Mouse (Mus musculus) MEL (cell line): ENCODE measurements around the gene Tmem256. TPM values are rescaled to one million over a fixed set of nuclear protein-coding genes. Genes with fewer than 3 reads are reported as not detected.
A peak's percentile ranks its signal among the peaks of the same experiment; 100 is the strongest.

ENCODE experiments used
- DNase-seq: peaks from one replicate; pipeline ENCODE4 v3.0.0; 2011; ENCODE audit warnings: low read depth, low spot score
- H3K27ac ChIP-seq: 2 replicates; pipeline ENCODE4 v1.5.1; 2012; ENCODE audit warnings: low read depth, mild to moderate bottlenecking, control low read depth, low read length, moderate library complexity; ENCODE audit not compliant: control insufficient read depth
- H3K27me3 ChIP-seq, 2 experiments: fragments of 150-350 bp in 1 of 2; sonication (generic) in 1 of 2; 2 replicates each; pipeline ENCODE4 v1.6.1; 2012; ENCODE audit warnings: low read length in 2 of 2, mild to moderate bottlenecking in 2 of 2, improper control_type of control experiment in 1 of 2, moderate library complexity in 1 of 2; ENCODE audit not compliant: insufficient read depth in 2 of 2, control insufficient read depth in 1 of 2
- H3K36me3 ChIP-seq, 2 experiments: 2 replicates each; pipeline ENCODE4 v1.6.1; 2012 to 2014; ENCODE audit warnings: low read length in 2 of 2, improper control_type of control experiment in 1 of 2, inconsistent platforms in 1 of 2, mild to moderate bottlenecking in 1 of 2; ENCODE audit not compliant: insufficient read depth in 2 of 2, control insufficient read depth in 1 of 2
- H3K4me1 ChIP-seq, 2 experiments: fragments of 150-350 bp in 1 of 2; sonication (generic) in 1 of 2; 2 replicates each; pipeline ENCODE4 v1.6.1; 2012; ENCODE audit warnings: low read length in 2 of 2, improper control_type of control experiment in 1 of 2, mild to moderate bottlenecking in 1 of 2; ENCODE audit not compliant: insufficient read depth in 2 of 2, control insufficient read depth in 1 of 2
- H3K4me3 ChIP-seq, 2 experiments: fragments of 150-350 bp in 1 of 2; sonication (generic) in 1 of 2; 2 replicates each; pipeline ENCODE4 v1.5.1; 2012; ENCODE audit warnings: low read depth in 2 of 2, low read length in 2 of 2, mild to moderate bottlenecking in 2 of 2, moderate library complexity in 2 of 2, control low read depth in 1 of 2, improper control_type of control experiment in 1 of 2; ENCODE audit not compliant: control insufficient read depth in 1 of 2, insufficient read depth in 1 of 2
- H3K79me2 ChIP-seq: 2 replicates; pipeline ENCODE4 v1.6.1; 2012; ENCODE audit warnings: mild to moderate bottlenecking, low read length, moderate library complexity; ENCODE audit not compliant: control insufficient read depth, poor library complexity, insufficient read depth
- H3K9ac ChIP-seq: 2 replicates; pipeline ENCODE4 v1.6.1; 2012; ENCODE audit warnings: low read depth, mild to moderate bottlenecking, control low read depth, low read length, moderate library complexity; ENCODE audit not compliant: control insufficient read depth, poor library complexity, severe bottlenecking
- H3K9me3 ChIP-seq: fragments of 150-350 bp; sonication (generic); replicated peaks from 2 replicates; pipeline ENCODE4 v1.6.1; 2012; ENCODE audit warnings: mild to moderate bottlenecking, low read length, improper control_type of control experiment, moderate library complexity; ENCODE audit not compliant: insufficient read depth
- BHLHE40 ChIP-seq: IDR thresholded peaks from 2 replicates; pipeline ENCODE4 v1.6.1; 2012; ENCODE audit warnings: low read depth, mild to moderate bottlenecking, inconsistent platforms, low read length, improper control_type of control experiment, borderline replicate concordance
- CHD2 ChIP-seq: IDR thresholded peaks from 2 replicates; pipeline ENCODE4 v1.6.1; 2011; ENCODE audit warnings: low read length, improper control_type of control experiment
- CTCF ChIP-seq, 3 experiments: IDR thresholded peaks in 2 of 3; conservative IDR thresholded peaks in 1 of 3; 2 replicates each; pipeline ENCODE4 v1.5.1; 2011 to 2012; ENCODE audit warnings: low read length in 3 of 3, low read depth in 2 of 3, mild to moderate bottlenecking in 2 of 3, improper control_type of control experiment in 1 of 3, inconsistent platforms in 1 of 3, mixed read lengths in 1 of 3, moderate library complexity in 1 of 3; ENCODE audit not compliant: control insufficient read depth in 1 of 3, insufficient read depth in 1 of 3, poor library complexity in 1 of 3, severe bottlenecking in 1 of 3
- E2F4 ChIP-seq: IDR thresholded peaks from 2 replicates; pipeline ENCODE4 v1.6.1; 2011; ENCODE audit warnings: low read depth, low read length, improper control_type of control experiment, borderline replicate concordance
- ELF1 ChIP-seq: IDR thresholded peaks from 2 replicates; pipeline ENCODE4 v1.6.1; 2014; ENCODE audit warnings: low read depth, mild to moderate bottlenecking, inconsistent platforms, low read length, improper control_type of control experiment, moderate library complexity
- EP300 ChIP-seq, 2 experiments: IDR thresholded peaks; 2 replicates each; pipeline ENCODE4 v1.6.1; 2011; ENCODE audit warnings: improper control_type of control experiment in 2 of 2, low read length in 2 of 2, low read depth in 1 of 2, mild to moderate bottlenecking in 1 of 2
- HCFC1 ChIP-seq: IDR thresholded peaks from 2 replicates; pipeline ENCODE4 v1.6.1; 2012; ENCODE audit warnings: low read depth, mild to moderate bottlenecking, inconsistent platforms, low read length, improper control_type of control experiment, moderate library complexity
- JUND ChIP-seq: IDR thresholded peaks from 2 replicates; pipeline ENCODE4 v1.6.1; 2011; ENCODE audit warnings: low read depth, mild to moderate bottlenecking, improper control_type of control experiment, low read length
- MAFK ChIP-seq: IDR thresholded peaks from 2 replicates; pipeline ENCODE4 v1.6.1; 2011; ENCODE audit warnings: low read depth, mild to moderate bottlenecking, low read length, improper control_type of control experiment, borderline replicate concordance
- MAX ChIP-seq: IDR thresholded peaks from 2 replicates; pipeline ENCODE4 v1.6.1; 2011; ENCODE audit warnings: low read length, improper control_type of control experiment
- MAZ ChIP-seq: IDR thresholded peaks from 2 replicates; pipeline ENCODE4 v1.6.1; 2012; ENCODE audit warnings: low read depth, mild to moderate bottlenecking, inconsistent platforms, low read length, improper control_type of control experiment
- MEF2A ChIP-seq: IDR thresholded peaks from 2 replicates; pipeline ENCODE4 v1.6.1; 2014; ENCODE audit warnings: low read depth, mild to moderate bottlenecking, inconsistent platforms, low read length, improper control_type of control experiment; ENCODE audit not compliant: poor library complexity, insufficient replicate concordance, severe bottlenecking; ENCODE audit errors: extremely low read depth
- MXI1 ChIP-seq: IDR thresholded peaks from 2 replicates; pipeline ENCODE4 v1.6.1; 2011; ENCODE audit warnings: mild to moderate bottlenecking, low read depth, low read length, improper control_type of control experiment
- MYB ChIP-seq: IDR thresholded peaks from 2 replicates; pipeline ENCODE4 v1.6.1; 2011; ENCODE audit warnings: mild to moderate bottlenecking, low read depth, low read length, improper control_type of control experiment
- MYC ChIP-seq: IDR thresholded peaks from 2 replicates; pipeline ENCODE4 v1.6.1; 2011; ENCODE audit warnings: low read depth, mild to moderate bottlenecking, low read length, improper control_type of control experiment, moderate library complexity
- NELFE ChIP-seq: IDR thresholded peaks from 2 replicates; pipeline ENCODE4 v1.6.1; 2011; ENCODE audit warnings: low read depth, low read length, improper control_type of control experiment
- POLR2A ChIP-seq, 2 experiments: IDR thresholded peaks; 2 replicates each; pipeline ENCODE4 v1.6.1; 2011 to 2012; ENCODE audit warnings: low read length in 2 of 2, mild to moderate bottlenecking in 2 of 2, control low read depth in 1 of 2, improper control_type of control experiment in 1 of 2, low read depth in 1 of 2, moderate library complexity in 1 of 2; ENCODE audit not compliant: control insufficient read depth in 1 of 2, insufficient read depth in 1 of 2, poor library complexity in 1 of 2
- POLR2AphosphoS2 ChIP-seq: IDR thresholded peaks from 2 replicates; pipeline ENCODE4 v1.6.1; 2011; ENCODE audit warnings: low read length, improper control_type of control experiment
- POLR2AphosphoS5 ChIP-seq: IDR thresholded peaks from 2 replicates; pipeline ENCODE4 v1.6.1; 2012; ENCODE audit warnings: low read depth, borderline replicate concordance, mild to moderate bottlenecking, inconsistent platforms, low read length, moderate library complexity, mixed read lengths
- SIN3A ChIP-seq: IDR thresholded peaks from 2 replicates; pipeline ENCODE4 v1.6.1; 2012; ENCODE audit warnings: low read length, improper control_type of control experiment, inconsistent platforms
- SMC3 ChIP-seq: IDR thresholded peaks from 2 replicates; pipeline ENCODE4 v1.6.1; 2011; ENCODE audit warnings: low read depth, low read length, improper control_type of control experiment
- TAL1 ChIP-seq: IDR thresholded peaks from 2 replicates; pipeline ENCODE4 v1.6.1; 2012; ENCODE audit warnings: mild to moderate bottlenecking, inconsistent platforms, low read length, moderate library complexity, mixed read lengths
- TCF12 ChIP-seq: IDR thresholded peaks from 2 replicates; pipeline ENCODE4 v1.6.1; 2014; ENCODE audit warnings: low read depth, mild to moderate bottlenecking, inconsistent platforms, low read length, improper control_type of control experiment, moderate library complexity
- UBTF ChIP-seq: IDR thresholded peaks from 2 replicates; pipeline ENCODE4 v1.6.1; 2012; ENCODE audit warnings: low read depth, mild to moderate bottlenecking, inconsistent platforms, low read length, improper control_type of control experiment, moderate library complexity, borderline replicate concordance; ENCODE audit not compliant: insufficient read depth
- USF1 ChIP-seq: IDR thresholded peaks from 2 replicates; pipeline ENCODE4 v1.6.1; 2014; ENCODE audit warnings: low read depth, mild to moderate bottlenecking, inconsistent platforms, low read length, improper control_type of control experiment, moderate library complexity
- USF2 ChIP-seq, 2 experiments: IDR thresholded peaks; 2 replicates each; pipeline ENCODE4 v1.6.1; 2011 to 2012; ENCODE audit warnings: improper control_type of control experiment in 2 of 2, low read length in 2 of 2, borderline replicate concordance in 1 of 2, inconsistent platforms in 1 of 2, low read depth in 1 of 2, mild to moderate bottlenecking in 1 of 2; ENCODE audit not compliant: insufficient read depth in 1 of 2
- ZC3H11A ChIP-seq: IDR thresholded peaks from 2 replicates; pipeline ENCODE4 v1.6.1; 2012; ENCODE audit warnings: low read depth, mild to moderate bottlenecking, inconsistent platforms, low read length, improper control_type of control experiment
- ZKSCAN1 ChIP-seq: IDR thresholded peaks from 2 replicates; pipeline ENCODE4 v1.6.1; 2012; ENCODE audit warnings: low read depth, mild to moderate bottlenecking, inconsistent platforms, low read length, improper control_type of control experiment, moderate library complexity
- ZNF384 ChIP-seq: IDR thresholded peaks from 2 replicates; pipeline ENCODE4 v1.6.1; 2012; ENCODE audit warnings: low read depth, mild to moderate bottlenecking, inconsistent platforms, low read length, improper control_type of control experiment
- polyA plus RNA-seq, 2 experiments: library from polyadenylated mRNA; stranded (reverse) in 1 of 2; unstranded in 1 of 2; fragments of >175 nt in 1 of 2; fragments of >200 nt in 1 of 2; gene quantifications; 2 replicates each; pipeline versions ENCODE4 v1.2.1 to v1.2.4; 2012; ENCODE audit warnings: low replicate concordance in 2 of 2, low read depth in 1 of 2; ENCODE audit not compliant: insufficient read length in 2 of 2, insufficient read depth in 1 of 2, missing spikeins in 1 of 2
- total RNA-seq: library from RNA; depleted of rRNA; stranded (reverse); fragments of 300-350 nt; gene quantifications from 2 replicates; pipeline ENCODE4 v1.2.3, GENCODE M21; 2012

Gene Tmem256
- total and polyA plus RNA-seq, 3 experiments = 181 to 190 TPM; not detected in 1

GRCm38 (mm10) chr11:69801379-69801977 lies 36.8 kb upstream of the Tmem256 start, which contains the start of gene Fgf11:
Gene Fgf11, minus strand, starts transcription at chr11:69801857.
- H3K36me3 ChIP-seq = peaks cover 0 to 8% of the 10 kb centered on the region in 2 experiments; a peak in 2 of 4 replicates
- H3K9me3 ChIP-seq = no peaks in the 10 kb centered on the region
- peak within 1 kb of the TSS; percentile 74 for H3K27ac ChIP-seq
- TF ChIP-seq MYB (no peak), SMC3 (no peak), CTCF (IDR thresholded peaks at IDR 0.05 in 2 of 3, conservative IDR thresholded peaks at IDR 0.05 in 1 of 3; ENCODE audit: control insufficient read depth in 1 of 3, insufficient read depth in 1 of 3, low read depth in 2 of 3, low read length in 3 of 3, poor library complexity in 1 of 3, severe bottlenecking in 1 of 3) (no peak), MYC (no peak), UBTF (no peak), ZNF384 (no peak), EP300 (IDR thresholded peaks at IDR 0.05; ENCODE audit: low read depth in 1 of 2, low read length in 2 of 2) (no peak), USF1 (no peak), SIN3A (no peak), POLR2A (IDR thresholded peaks at IDR 0.05; ENCODE audit: control insufficient read depth in 1 of 2, insufficient read depth in 1 of 2, low read depth in 1 of 2, low read length in 2 of 2, poor library complexity in 1 of 2) (no peak), MAX (no peak), HCFC1 (no peak), ZKSCAN1 (no peak), NELFE (peak; percentile 12; the same call in 1 of the 2 replicates), ELF1 (no peak), MAZ (0 out of 2 replicates have a peak, but pooled peaks have one; percentile 6)
- H3K79me2 ChIP-seq = peaks cover 8% of the 10 kb centered on the region; the same call in 1 of the 2 replicates
- no peak for DNase-seq
- H3K4me1 ChIP-seq = peaks cover 5 to 19% of the 10 kb centered on the region in 2 experiments; a peak in 3 of 4 replicates
- peak within 1 kb of the TSS; percentile 70 to 89 for H3K4me3 ChIP-seq
- peak within 1 kb of the TSS; percentile 77 for H3K9ac ChIP-seq
- H3K27me3 ChIP-seq = no peaks in the 10 kb centered on the region

GRCm38 (mm10) chr11:69802648-69803105 lies 35.6 kb upstream of the Tmem256 start:
- peak; percentile 93 for DNase-seq
- peaks cover 5 to 19% of the 10 kb centered on the region in 2 experiments; a peak in 3 of 4 replicates for H3K4me1 ChIP-seq
- H3K9me3 ChIP-seq = no peaks in the 10 kb centered on the region
- H3K27me3 ChIP-seq = no peaks in the 10 kb centered on the region
- H3K9ac ChIP-seq = peak overlapping the region; percentile 78
- peak overlapping the region; percentile 70 to 89 for H3K4me3 ChIP-seq
- peaks cover 0 to 8% of the 10 kb centered on the region in 2 experiments; a peak in 2 of 4 replicates for H3K36me3 ChIP-seq
- peaks cover 8% of the 10 kb centered on the region; the same call in 1 of the 2 replicates for H3K79me2 ChIP-seq
- peak overlapping the region; percentile 27; the same call in 1 of the 2 replicates for H3K27ac ChIP-seq
- TF ChIP-seq TCF12 (peak; percentile 49; the same call in 1 of the 2 replicates), ELF1 (no peak), POLR2AphosphoS5 (no peak), CHD2 (no peak; the same call in 1 of the 2 replicates), ZNF384 (no peak), ZC3H11A (no peak), E2F4 (no peak), BHLHE40 (no peak), UBTF (peak; percentile 92; the same call in 1 of the 2 replicates), ZKSCAN1 (no peak), MXI1 (peak; percentile 78), MAFK (no peak), POLR2AphosphoS2 (peak; percentile 73), MEF2A (no peak), USF1 (no peak), MYC (no peak), SMC3 (no peak), USF2 (IDR thresholded peaks at IDR 0.05; ENCODE audit: borderline replicate concordance in 1 of 2, insufficient read depth in 1 of 2, low read depth in 1 of 2, low read length in 2 of 2) (no peak), TAL1 (no peak), JUND (no peak)
